Mouse (Mus musculus): ENCODE results near the gene St3gal5. TPM values are rescaled to one million over a fixed set of nuclear protein-coding genes. Genes with fewer than 3 reads are reported as not detected.

St3gal5 gene
- polyA plus RNA-seq, 2 experiments from 2014 or later = 1.0 to 1.2 TPM

DNA sequence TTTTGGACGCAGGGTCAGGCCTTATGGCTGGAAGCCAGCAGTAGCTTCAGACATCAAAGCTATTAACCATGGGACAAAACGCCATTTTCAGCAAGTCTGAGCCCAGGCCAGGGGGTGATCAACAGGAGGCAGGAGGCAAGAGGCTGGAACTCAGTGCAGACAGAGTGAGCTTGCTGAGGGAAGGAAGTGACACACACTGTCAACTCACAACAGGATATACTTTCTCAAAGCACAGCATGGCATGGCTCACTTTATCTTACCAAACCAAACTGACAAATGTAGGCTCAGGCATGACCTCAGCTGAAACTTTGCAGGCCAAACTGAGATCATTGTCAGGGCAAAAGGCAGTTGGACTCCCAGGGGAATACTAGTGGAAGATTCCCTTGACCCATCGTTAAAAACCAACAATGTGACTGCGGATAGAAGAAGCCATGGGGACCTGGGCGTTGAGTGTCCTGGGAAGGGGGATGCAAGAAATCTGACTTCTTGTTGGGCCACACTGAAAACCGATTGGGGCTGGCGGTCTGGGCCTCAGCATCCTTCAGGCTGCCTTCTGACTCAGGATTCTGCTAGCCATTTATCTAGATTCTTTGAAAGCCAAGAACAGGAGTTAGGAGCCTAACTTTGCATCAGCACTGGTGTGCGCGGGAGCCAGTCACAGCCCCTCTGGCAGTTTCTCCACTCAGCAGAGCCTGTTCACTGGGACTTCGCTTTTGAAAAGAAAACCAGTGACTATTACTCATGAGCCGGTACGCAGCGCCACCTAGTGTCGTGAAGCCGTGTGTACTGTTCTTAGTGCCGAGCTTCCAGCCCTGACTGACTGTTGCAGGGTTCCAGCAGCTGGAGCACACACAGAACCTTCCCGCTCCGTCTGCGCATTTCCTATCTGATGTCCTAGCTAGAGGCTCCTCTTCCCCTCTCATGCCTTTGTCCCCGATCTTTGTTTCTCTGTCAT is 67.2 kb downstream of the St3gal5 start:
- peak; percentile 92 for ATAC-seq

DNA sequence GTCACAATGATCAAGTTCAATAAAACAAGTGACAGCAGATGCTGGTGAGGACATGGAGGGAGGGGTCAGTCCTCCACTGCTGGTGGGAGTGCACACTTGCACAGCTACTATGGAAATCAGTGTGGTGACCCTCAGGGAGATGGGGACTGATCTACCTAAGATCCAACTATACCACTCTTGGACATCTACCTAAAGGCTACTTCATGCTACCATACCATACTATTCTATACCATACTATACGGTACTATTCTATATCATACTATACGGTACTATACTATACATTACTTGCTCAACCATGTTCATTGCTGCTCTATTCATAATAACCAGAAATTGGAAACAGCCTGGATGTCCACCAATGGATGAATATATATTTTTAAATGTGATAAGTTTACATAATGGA is 68.5 kb downstream of the St3gal5 start:
- no peak for ATAC-seq

DNA sequence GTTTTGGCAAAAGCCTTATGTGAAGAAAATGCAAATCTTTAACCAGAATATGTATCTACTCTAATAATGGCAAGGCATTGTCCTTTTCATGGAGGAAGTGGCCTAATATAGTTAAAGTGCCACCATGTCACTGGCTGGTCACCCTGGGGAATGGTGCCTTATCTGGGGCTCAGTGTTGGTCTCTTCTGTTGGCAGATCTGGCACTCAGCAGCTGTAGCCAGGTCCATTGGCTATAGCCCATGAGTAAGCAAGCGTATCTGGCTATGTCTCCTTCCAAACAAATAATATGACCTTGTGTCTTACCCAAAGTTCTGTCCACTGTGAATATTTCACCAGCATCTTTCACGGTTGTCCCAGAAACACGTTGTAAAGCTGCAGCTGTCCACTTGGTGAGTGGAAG is 74.0 kb downstream of the St3gal5 start:
- no peak for ATAC-seq

DNA sequence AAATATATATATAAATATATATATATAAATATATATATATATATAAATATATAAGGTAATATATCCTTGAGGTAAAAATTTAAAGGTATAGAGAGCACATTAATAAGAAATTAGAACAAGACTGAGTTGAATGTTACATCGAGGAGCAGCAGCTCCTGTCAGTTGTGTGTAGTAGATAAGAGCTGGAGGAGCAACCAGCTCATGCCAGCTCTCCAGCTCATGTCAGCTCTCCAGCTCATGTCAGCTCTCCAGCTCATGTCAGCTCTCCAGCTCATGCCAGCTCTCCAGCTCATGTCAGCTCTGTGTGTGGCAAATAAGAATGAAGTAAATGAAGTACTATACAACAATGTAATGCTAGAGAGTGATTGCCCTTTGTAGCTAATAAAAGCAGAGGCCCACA is 76.0 kb downstream of the St3gal5 start:
- no peak for ATAC-seq

DNA sequence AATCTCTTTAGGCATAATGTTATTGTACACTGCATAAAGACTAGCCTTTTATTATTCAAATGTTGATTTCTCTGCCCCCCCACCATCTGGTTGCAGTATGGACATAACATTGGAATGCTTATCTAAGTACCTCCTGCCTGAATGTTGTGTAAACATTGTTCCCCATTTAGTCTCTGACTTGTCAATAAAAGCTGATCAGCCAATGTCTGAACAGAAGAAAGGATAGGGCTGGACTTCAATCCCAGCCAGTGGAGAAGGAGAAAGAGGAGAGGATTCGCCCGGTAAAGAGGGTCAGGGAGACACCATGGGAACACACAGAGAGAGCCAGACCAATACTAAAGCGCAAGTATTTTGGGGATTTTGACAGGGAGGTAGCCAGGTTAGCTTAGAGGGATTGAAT is 78.0 kb downstream of the St3gal5 start:
- ATAC-seq = no peak

DNA sequence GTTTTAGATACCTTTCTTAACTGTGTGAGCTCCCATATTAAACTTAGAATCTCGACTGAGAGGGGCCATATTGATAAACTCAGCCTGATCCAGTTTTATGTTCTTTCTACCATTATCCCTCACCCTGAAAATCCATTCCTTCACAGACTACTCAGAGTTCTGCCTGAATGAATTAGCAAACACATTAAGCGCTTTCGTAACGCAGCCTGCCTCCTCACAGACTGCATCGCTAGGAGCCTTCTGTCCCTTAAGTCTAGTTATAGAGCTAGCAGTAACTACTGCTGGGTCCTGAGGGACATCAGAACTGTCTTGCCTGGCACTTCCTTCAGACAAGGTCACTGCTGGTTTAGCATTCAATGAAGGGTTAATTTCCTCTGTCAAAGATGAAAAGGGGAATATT is 78.6 kb downstream of the St3gal5 start:
- ATAC-seq = no peak

DNA sequence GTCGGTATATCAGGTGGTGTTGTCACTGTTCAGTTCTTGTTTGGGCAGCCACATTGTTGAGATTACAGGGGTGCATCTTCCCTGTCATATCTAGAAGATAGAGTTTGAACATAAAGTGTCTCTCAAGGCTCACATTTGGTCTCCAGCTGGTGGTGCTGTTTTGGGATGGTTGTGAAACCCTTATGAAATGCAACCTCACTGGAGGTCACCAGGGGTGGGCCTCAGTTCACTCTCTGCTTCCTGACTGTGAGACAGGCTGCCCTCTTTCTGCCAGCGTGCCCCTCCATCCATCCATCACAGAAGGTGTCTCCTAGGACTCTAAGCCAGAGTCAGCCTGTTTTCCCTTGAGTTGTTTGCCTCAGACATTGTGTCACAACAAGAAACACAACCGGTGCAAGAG is 80.0 kb downstream of the St3gal5 start:
- no peak for ATAC-seq

DNA sequence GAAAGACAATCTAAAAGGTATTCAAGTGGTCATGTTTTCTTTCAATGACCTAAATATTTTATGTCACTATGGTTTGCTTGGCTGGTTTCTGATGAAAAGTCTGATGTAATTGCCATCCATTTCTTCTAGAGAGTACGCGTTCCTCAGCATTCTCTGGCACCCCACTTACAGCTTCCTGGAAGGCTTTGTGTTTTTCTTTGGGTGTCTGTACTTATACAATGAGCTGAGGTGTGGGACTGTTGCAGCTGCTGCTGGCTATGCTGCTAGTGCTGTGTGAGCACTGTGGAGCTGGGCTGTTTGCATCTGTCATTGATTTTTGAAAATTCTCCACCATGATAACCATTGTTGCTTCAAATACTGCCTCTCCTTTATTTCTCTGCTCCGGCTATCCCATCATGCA is 81.6 kb downstream of the St3gal5 start:
- ATAC-seq = no peak

DNA sequence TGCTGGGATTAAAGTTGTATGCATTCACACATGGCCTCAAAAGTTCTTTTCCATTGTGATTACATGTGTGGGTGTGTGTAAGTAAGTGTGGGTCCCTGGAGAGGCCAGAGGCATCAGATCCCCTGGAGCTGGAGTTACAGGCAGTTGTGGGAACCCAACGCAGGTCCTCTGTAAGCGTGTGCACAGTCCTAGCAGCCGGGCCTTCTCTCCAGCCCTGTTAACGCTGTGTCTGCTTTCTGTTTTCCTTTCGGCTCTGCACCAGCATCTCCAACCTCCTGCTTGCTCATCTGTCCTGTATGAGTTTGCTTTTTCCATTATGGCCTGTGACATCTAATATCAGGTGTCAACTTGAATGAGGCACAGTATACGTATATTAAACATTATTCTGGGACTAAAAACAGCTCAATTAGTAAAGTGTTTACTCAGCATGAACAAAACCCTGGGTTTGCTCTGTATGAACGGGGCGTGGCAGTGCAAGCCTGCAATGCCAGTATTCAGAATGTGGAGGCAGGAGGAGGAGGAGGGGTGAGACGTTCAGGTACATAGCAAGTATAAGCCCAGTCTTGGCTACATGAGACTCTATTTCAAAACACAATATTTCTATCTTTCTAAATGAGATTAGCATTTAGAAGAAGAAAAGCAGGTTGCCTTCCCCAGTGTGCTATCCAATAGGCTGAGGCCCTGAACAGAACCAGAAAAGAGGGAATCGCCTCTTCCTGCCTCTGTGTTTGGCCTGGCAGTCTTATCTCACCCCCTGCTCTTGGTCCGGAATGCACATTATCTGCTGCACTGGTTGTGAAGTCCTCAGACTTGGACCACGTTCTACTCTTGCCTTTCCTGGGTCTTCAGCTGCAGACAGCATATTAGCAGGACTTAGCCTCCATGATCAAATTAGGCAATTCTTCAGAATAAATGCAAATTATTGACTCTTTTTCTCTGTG is 82.4 kb downstream of the St3gal5 start:
- no peak for ATAC-seq

DNA sequence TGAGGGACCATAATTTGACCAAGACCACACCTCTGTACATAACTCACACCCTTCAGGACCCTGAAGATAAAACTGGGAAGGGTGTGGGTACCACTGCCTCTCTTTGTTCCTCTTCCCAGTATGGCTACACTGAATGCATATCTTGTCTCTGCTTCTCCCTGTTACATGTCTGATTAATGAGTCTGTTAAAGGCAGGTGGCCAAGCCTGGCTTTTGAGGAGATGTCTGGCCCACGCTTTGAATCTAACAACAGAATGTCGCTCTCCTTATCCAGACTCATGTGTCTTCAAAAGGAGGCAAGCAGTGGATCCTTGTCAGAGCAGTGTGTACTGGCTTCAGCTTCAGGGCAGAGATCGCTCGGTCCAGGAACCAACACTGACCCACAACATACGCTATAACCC is 87.2 kb downstream of the St3gal5 start:
- no peak for ATAC-seq

DNA sequence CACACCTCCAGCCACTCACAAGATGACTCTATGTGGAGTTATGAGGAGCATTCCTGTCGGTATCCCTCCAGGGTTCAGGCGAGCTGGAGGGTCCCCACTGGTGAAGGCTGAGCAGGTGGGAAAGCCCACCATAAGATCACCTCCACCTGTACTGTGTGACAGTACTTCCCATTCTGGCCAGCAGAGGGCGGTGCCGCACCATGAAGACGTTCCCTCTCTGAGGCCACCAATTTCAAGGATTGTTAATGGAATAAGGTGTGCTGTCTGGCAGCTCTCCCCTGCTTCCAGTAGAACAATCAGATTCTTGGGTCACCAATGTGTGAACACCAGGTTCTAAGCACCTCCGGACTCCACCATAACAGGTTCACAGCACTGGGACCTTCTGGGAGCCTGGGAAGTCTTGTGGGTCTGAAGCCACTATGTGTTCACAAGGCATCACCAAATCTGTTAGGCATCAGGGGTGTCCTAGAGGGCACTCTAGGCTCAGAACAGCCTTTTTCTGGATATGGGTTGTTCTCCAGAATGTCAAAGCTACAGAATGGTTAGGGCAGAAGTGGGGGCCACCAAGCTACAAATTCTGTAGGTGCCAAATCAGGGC is 88.6 kb downstream of the St3gal5 start:
- no peak for ATAC-seq

DNA sequence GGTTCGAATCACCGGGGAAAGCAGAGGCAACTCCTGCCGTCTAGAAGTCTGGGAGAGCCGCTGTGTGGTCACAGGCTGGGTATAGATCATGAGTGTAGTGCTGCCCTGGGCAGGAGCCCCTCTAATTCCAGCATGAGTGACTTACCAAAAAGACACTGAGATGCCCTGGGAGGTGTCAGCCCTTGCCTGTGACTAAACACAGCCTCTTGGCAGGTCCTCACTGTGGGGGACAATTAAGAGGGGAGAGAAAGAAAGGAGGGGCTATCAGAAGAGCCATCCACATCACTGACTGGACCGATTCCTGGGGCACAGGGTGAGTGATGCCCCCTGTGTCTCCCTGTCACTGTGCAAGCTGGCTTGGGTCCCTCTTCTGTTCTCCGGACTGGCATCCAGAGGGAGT is 89.4 kb downstream of the St3gal5 start:
- no peak for ATAC-seq

DNA sequence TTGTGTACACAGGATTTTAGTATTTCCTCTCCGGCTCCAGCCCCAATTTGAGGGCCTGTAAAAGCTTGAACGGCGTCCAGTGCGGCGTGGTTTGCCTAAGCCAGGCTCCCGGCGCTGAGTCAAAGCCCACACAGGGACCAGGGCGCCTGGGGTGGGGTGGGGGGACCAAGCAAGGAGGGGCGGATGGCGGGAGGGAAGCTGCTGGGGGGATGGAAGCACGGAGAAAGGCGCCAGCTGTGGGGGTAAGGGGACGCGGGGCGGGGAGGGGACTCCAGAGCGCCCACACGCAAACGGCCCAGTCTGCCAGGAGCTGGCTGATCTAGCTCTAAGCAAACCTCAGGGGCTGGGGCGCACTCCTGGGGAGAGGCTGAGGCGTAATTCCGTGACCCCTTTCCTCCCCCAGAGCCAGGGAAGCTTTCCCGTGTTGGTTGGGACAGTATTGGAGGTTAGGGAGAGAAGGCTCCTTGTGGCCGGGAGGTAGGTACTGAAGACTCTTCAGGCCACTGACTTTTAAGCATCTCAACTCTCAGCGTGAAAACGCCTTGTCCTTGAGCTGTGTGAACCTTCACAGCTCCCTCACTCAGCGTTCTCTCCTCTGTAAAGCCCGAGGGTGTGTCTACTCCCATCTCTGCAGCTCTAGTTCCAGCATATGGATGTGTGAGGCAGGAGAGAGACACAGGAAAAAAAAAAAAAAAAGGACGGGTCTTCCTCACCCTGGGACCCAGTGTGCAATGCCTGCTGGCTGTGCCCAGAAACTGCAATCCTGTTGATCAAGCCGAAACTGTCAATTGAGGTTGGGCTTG is 91.9 kb downstream of the St3gal5 start:
- no peak for ATAC-seq

DNA sequence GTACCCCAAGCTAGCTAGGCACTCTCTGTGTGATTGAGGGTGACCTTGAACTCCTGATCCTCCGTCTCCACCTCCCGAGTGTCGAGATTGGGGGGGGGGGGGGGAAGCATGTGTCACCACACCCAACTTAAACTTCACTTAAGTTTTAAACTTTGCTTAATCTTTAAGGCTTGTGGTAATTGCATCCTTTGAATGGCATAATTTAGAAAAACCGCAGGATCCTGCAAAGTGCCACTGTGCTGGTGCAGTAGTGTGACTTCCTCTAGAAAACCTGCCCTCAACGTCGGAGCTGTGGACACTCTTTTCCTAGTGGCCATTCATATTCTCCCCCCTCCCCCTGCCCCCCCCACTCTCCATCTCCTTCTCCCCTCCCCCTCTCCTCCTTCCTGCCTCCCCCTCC is 92.7 kb downstream of the St3gal5 start:
- ATAC-seq = peak; percentile 86

DNA sequence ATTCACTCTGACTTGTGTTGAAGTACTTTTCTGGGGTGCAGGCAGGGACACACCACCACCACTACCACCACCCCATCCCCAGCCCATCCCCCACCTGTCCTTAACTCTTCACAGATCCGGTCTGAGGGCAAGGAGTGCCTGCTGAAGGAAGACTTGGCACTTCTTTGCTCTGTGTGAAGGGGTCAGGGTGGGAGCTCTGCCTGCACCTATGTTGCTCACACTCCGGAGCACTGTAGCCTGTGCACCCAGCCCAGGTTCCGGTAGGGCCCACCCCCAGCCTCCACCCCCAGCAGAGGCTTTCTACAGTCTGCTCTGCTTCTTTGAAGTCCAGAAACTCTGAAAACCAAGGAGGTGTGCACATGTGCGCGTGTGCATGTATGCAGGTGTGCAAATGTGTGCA is 93.2 kb downstream of the St3gal5 start:
- ATAC-seq = no peak

DNA sequence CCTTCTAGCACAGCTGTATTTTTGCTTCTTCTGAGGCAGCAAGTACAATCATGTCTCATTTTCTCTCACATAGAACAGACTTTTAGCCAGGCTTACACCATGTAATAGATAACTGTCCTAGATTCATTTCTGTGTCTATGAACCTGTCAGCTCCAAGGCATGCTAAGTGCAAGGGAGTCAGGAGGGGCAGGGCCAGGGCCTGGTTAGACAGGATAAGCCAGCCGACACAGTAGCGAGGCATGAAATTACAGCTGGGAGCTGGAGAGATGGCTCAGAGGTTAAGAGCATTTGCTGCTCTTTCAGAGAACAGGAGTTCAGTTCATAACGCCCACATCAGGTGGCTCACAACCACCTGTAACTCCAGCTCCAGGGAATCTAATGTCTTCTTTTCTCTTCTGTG is 99.3 kb downstream of the St3gal5 start:
- no peak for ATAC-seq

DNA sequence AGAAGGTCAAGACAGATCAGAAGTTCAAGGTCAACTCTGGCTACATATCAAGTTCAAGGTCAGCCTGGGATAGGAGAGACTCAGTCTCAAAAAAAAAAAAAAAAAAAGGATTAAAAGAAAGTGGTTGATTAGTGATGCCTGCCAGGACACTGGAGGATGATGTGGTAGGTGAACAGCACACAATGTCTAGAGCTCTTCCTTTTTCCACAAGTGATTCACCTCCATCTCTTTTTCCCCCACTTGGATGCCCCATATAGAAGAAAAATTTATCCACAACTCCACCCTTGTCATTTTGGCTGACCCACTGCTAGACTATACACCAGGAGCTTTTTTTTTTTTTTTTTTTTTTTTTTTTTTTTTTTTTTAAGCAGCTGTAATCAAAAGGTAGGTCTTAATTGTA is 100.1 kb downstream of the St3gal5 start:
- ATAC-seq = no peak

DNA sequence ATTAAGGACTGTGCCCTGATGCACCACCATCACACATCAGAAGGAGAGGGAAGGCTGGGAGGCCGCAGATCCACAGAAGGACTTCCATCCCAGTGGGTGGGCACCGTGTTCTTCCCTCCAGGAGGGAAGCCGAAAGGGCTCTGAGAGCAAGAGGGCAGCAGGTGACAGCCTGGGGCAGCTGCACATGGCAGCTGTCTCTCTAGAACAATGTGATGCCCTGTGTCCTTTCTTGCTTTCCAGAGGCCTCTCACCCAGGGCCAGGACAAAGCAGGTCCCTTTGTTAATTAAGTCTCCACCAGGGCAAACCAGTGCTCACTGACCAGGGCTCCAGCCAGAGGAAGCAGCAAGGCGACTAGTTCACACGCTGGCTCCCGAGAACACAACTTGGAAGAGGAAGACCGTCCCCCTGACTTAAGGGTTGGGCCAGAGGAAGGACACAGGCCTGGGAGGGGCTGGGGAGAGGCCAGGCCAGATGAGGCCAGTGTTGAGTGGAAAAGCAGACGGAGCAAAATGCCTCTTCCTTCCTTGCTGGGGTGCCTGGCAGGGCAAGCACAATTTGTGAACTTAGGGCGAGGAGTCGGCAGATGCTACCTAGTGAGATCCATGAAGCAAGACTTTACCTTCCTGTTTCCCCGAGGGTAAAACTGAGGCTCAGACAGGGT is 103.3 kb downstream of the St3gal5 start:
- no peak for ATAC-seq

DNA sequence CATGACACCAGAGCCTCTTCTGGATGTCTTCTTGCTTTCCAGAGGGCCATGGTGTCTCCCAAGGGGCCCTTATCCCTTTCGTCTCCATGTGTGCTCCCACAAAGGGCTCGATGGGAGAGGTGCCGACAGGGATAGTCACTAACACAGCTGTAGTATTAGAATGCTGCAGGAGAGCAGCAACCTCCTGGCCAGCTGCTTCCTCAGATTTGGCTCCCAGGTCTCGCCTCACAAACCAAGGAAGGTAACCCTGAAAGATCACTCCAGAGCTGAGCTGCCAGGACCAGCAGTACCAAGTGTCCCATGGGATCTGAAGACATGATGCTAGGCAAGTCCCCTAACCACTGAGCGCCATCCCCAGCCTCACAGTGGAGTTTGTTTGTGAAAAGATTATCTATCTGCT is 105.3 kb downstream of the St3gal5 start:
- no peak for ATAC-seq

DNA sequence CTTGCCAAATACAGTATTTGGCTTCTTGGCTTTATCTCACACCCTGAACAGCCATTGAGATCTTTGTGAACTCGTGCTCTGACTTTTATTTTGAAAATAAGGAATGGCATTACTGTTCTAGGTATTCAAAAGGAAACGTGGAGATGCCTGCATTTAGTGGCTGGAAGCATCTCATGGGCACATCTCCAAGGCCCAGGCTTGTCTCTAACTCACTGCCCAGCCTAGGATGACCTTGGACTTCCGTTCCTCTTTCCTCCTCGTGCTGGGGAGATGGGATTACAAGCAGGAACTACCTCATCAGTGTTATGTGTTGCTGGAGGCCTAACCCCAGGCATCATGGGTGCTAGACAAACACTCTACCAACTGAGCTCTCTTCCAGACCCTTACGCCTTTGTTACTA is 105.9 kb downstream of the St3gal5 start:
- no peak for ATAC-seq

Measured in activated CD4-positive, CD25-positive, alpha-beta regulatory T cell, adult 4 months (primary cell).